Mouse (Mus musculus): ENCODE results near the gene Fam169a. TPM values are rescaled to one million over a fixed set of nuclear protein-coding genes. Genes with fewer than 3 reads are reported as not detected.

Gene Fam169a
- total RNA-seq (2012; rRNA removed) = 0.42 and 0.55 TPM in 2 replicates
- not detected in 2 replicates for total RNA-seq (2014; rRNA removed)
- polyA plus RNA-seq (2012; ENCODE audit: insufficient read length, low read depth) = 0.64 and 0.79 TPM in 2 replicates

DNA sequence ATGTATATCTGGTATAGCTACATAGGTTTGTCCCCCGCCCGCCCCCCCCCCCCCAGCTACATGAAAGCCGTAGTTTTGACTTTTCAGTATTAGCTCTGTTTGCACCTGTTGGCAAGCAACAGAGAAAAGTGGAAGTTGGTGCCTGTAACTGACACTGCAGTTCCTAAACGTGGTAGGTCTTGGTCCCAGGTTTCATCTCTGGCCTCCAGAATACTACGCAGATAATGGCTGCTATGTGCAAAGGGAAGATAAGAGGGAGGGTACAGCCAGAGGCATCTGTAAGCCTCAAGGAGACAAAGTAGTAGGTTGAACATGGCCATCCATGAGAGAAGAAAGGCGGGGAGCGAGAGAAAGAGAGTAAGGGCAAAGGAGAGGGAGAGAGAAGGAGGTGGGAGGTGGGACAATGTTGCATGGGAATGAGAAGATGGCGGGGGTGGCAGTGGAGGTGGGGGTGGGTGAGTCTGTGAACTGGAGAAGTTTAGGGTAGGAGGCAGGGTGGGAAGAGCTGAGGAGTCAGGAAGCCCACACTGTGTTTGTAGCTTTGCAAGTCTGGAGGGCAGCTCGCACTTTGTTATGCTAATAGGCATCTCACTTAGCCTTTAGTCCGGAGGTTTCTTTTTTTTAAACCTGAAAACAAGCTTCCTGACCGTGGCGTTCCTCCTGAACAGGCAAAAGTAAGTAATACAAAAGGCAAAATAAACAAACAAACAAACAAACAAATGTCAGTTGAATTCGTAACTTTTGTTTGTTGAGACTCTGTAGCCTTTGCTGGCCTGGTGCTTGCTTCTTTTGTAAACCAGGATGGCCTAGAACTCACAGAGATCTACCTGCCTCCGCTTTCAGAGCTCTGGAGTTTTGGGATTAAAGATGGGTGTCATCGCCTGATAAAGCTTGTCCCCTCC lies at the start of gene Fam169a:
Gene Fam169a (plus strand): TSS at position 638 of the 902 bp plus-strand sequence.
- Histone ChIP-seq H3K36me3 (replicated peaks in 1 of 2; ENCODE audit: control insufficient read depth in 1 of 2, insufficient read depth in 1 of 2, low read length in 1 of 2) (no peaks in the 10 kb centered on the region), H3K9me3 (replicated peaks; ENCODE audit: low read length) (peaks cover 5% of the 10 kb centered on the region), H3K27me3 (replicated peaks) (no peaks in the 10 kb centered on the region), H3K4me1 (ENCODE audit: control insufficient read depth in 1 of 2, insufficient read depth in 2 of 2) (peaks cover 0 to 5% of the 10 kb centered on the region in 2 experiments; a peak in 2 of 4 replicates), H3K79me2 (replicated peaks; ENCODE audit: control insufficient read depth, extremely low read depth, insufficient read depth, poor library complexity, severe bottlenecking) (no peaks in the 10 kb centered on the region), H3K9ac (ENCODE audit: insufficient read depth, low read depth) (no peak within 1 kb of the TSS), H3K4me2 (ENCODE audit: insufficient read depth, low read depth, poor library complexity, severe bottlenecking) (no peak within 1 kb of the TSS), H3K27ac (ENCODE audit: insufficient read depth, low read depth) (no peak within 1 kb of the TSS), H3K4me3 (replicated peaks in 1 of 3; ENCODE audit: low read depth in 2 of 3, low read length in 2 of 3, poor library complexity in 1 of 3) (no peak within 1 kb of the TSS)
- DNase-seq (ENCODE audit: extremely low read depth) = no peak
- in situ Hi-C loops (cut with MboI; ENCODE audit: low pct_ligation_motif_present, low pct_unique_long_range_greater_than_20kb, low sequenced_read_pairs) (no loop called here), dilution Hi-C loops (cut with MboI; ENCODE audit: extremely low pct_ligation_motif_present, extremely low pct_unique_long_range_greater_than_20kb, low sequenced_read_pairs) (no loop called here)
- TF ChIP-seq ZKSCAN1 (IDR thresholded peaks at IDR 0.05; ENCODE audit: borderline replicate concordance, low read depth, low read length) (no peak), EP300 (IDR thresholded peaks at IDR 0.05; ENCODE audit: low read length) (no peak), RAD21 (IDR thresholded peaks at IDR 0.05; ENCODE audit: low read depth, low read length) (no peak), TBP (conservative IDR thresholded peaks at IDR 0.05; ENCODE audit: low read depth, low read length) (no peak)

DNA sequence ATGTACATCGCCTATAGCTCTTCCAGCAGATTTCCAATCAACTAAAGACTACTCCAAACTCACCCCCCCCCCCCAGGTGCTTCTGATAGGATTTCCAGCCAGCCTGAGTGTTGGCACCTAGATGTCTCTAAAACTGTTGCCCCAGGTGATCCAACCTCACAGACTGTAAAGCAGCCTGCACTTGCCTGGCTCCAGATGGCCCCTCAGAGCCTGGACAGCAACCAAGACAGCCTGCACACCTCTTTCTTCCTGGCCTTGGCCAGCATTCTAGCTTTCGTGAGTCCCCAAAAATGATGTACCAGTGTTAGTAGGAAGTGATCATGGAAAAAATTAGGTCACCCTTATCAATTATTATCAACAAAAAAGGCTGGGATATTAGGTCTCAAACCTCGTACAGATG lies 49.4 kb upstream of the Fam169a start:
- Histone ChIP-seq H3K4me3 (replicated peaks in 1 of 3; ENCODE audit: low read depth in 2 of 3, low read length in 2 of 3, poor library complexity in 1 of 3) (no peak overlapping the region), H3K79me2 (replicated peaks; ENCODE audit: control insufficient read depth, extremely low read depth, insufficient read depth, poor library complexity, severe bottlenecking) (no peaks in the 10 kb centered on the region), H3K27ac (ENCODE audit: insufficient read depth, low read depth) (no peak overlapping the region), H3K9ac (ENCODE audit: insufficient read depth, low read depth) (no peak overlapping the region), H3K4me2 (ENCODE audit: insufficient read depth, low read depth, poor library complexity, severe bottlenecking) (no peak overlapping the region), H3K4me1 (ENCODE audit: control insufficient read depth in 1 of 2, insufficient read depth in 2 of 2) (no peaks in the 10 kb centered on the region), H3K36me3 (replicated peaks in 1 of 2; ENCODE audit: control insufficient read depth in 1 of 2, insufficient read depth in 1 of 2, low read length in 1 of 2) (no peaks in the 10 kb centered on the region), H3K27me3 (replicated peaks) (no peaks in the 10 kb centered on the region), H3K9me3 (replicated peaks; ENCODE audit: low read length) (peaks cover 3% of the 10 kb centered on the region)
- in situ Hi-C loops (cut with MboI; ENCODE audit: low pct_ligation_motif_present, low pct_unique_long_range_greater_than_20kb, low sequenced_read_pairs) = no loop called here
- dilution Hi-C loops (cut with MboI; ENCODE audit: extremely low pct_ligation_motif_present, extremely low pct_unique_long_range_greater_than_20kb, low sequenced_read_pairs) = no loop called here
- DNase-seq (ENCODE audit: extremely low read depth) = no peak
- TF ChIP-seq MEF2A (IDR thresholded peaks at IDR 0.05; ENCODE audit: borderline replicate concordance, low read depth, low read length) = no peak
- no peak for TF ChIP-seq JUND (conservative IDR thresholded peaks at IDR 0.05; ENCODE audit: low read depth, low read length)
- TF ChIP-seq MAFK (IDR thresholded peaks at IDR 0.05; ENCODE audit: insufficient replicate concordance, low read length) = no peak
- no peak for TF ChIP-seq KAT2A (IDR thresholded peaks at IDR 0.05; ENCODE audit: insufficient replicate concordance, low read length)
- TF ChIP-seq MXI1 (IDR thresholded peaks at IDR 0.05; ENCODE audit: low read depth, low read length) = no peak
- TF ChIP-seq ZC3H11A (IDR thresholded peaks at IDR 0.05; ENCODE audit: low read depth, low read length) = no peak
- no peak for TF ChIP-seq EP300 (IDR thresholded peaks at IDR 0.05; ENCODE audit: low read length)
- no peak for TF ChIP-seq NRF1 (IDR thresholded peaks at IDR 0.05; ENCODE audit: low read depth, low read length)
- no peak for TF ChIP-seq MAX (IDR thresholded peaks at IDR 0.05; ENCODE audit: low read length)

All from CH12.LX (cell line).